Mouse (Mus musculus): ENCODE measurements around the gene Add3. TPM values are rescaled to one million over a fixed set of nuclear protein-coding genes. Genes with fewer than 3 reads are reported as not detected.

The Add3 gene
- polyA plus RNA-seq, 2 experiments: 53.0 to 89.5 TPM

- H3K27me3 ChIP-seq (ENCODE audit: control insufficient read depth, insufficient read depth, low read length): no peaks in the 10 kb centered on the region
- H3K4me2 ChIP-seq (replicated peaks; ENCODE audit: low read depth, low read length, severe bottlenecking): no peak overlapping the region
- no peak for TF ChIP-seq POLR2A (IDR thresholded peaks at IDR 0.05; ENCODE audit: borderline replicate concordance, extremely low read depth, insufficient read depth, insufficient read length)
- 82% methylated on average over 13 of the region's 13 CpGs for WGBS
- peaks cover 5% of the 10 kb centered on the region for H3K4me1 ChIP-seq (ENCODE audit: control insufficient read depth, insufficient read depth, low read length)
- H3K9me3 ChIP-seq (ENCODE audit: control insufficient read depth, low read length): no peaks in the 10 kb centered on the region
- H3K36me3 ChIP-seq (ENCODE audit: control insufficient read depth, insufficient read depth, low read length): no peaks in the 10 kb centered on the region
- DNase-seq (ENCODE audit: low spot score) (no peak), ATAC-seq (ENCODE audit: low FRiP score, low read depth) (no peak)
- H3K4me3 ChIP-seq (replicated peaks; ENCODE audit: low read length): no peak overlapping the region
- no peak overlapping the region for H3K9ac ChIP-seq (ENCODE audit: low read depth, low read length, severe bottlenecking)
- no peak overlapping the region for H3K27ac ChIP-seq (replicated peaks; ENCODE audit: low read depth, low read length)
Observed at GRCm38 (mm10) chr19:53258740-53259506, 118.7 kb downstream of the Add3 start.

DNA sequence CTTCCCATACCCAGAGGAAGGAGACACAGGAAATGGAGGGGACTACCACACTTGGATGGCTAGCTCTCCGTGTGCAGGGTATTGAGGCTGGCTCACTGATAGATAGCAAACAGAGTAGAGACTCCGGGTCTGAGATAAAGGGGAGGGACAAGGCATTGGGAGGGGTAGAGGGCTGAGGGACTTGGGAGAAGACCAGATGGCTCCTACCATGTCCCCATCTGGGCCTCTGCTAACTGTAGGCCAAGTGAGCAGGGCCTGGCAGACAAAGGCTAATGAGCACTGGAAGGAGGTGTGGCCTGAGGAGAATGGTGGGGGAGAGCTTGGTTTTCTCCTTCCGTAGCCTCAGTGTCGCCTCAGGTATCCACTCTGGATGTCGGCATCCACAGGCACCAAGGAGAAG lies 119.3 kb downstream of the Add3 start:
- DNase-seq (ENCODE audit: low spot score): no peak
- Histone ChIP-seq H3K27me3 (ENCODE audit: control insufficient read depth, insufficient read depth, low read length) (no peaks in the 10 kb centered on the region), H3K27ac (replicated peaks; ENCODE audit: low read depth, low read length) (no peak overlapping the region), H3K4me1 (ENCODE audit: control insufficient read depth, insufficient read depth, low read length) (peaks cover 8% of the 10 kb centered on the region), H3K4me3 (replicated peaks; ENCODE audit: low read length) (no peak overlapping the region), H3K9me3 (ENCODE audit: control insufficient read depth, low read length) (no peaks in the 10 kb centered on the region), H3K4me2 (replicated peaks; ENCODE audit: low read depth, low read length, severe bottlenecking) (no peak overlapping the region), H3K36me3 (ENCODE audit: control insufficient read depth, insufficient read depth, low read length) (no peaks in the 10 kb centered on the region), H3K9ac (ENCODE audit: low read depth, low read length, severe bottlenecking) (no peak overlapping the region)
- TF ChIP-seq POLR2A (IDR thresholded peaks at IDR 0.05; ENCODE audit: borderline replicate concordance, extremely low read depth, insufficient read depth, insufficient read length): no peak
- WGBS: 53% methylated on average over 4 of the region's 5 CpGs
- no peak for ATAC-seq (ENCODE audit: low FRiP score, low read depth)

DNA sequence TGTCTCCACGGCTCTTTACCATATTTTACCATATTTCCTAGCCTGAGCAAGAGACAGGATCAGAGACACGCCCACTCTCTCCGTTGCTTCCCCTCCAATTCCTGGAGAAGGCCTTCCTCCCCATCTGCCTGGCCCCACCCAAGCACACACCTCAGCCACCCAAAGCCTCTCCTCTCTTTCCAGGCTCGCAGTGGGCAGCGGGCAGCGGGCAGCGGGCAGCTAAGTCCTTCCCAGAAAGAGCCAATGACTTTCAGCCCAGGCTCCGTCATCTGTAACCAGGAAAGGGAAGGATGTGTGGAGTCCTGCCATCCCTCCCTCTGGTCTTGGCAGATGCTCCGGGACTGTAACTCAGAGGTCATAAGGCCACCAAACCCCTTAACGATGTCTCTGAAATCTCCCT lies 120.0 kb downstream of the Add3 start:
- no peak overlapping the region for H3K4me2 ChIP-seq (replicated peaks; ENCODE audit: low read depth, low read length, severe bottlenecking)
- ATAC-seq (ENCODE audit: low FRiP score, low read depth) (no peak), DNase-seq (ENCODE audit: low spot score) (no peak)
- no peak overlapping the region for H3K27ac ChIP-seq (replicated peaks; ENCODE audit: low read depth, low read length)
- H3K4me1 ChIP-seq (ENCODE audit: control insufficient read depth, insufficient read depth, low read length): peaks cover 8% of the 10 kb centered on the region
- no peak overlapping the region for H3K9ac ChIP-seq (ENCODE audit: low read depth, low read length, severe bottlenecking)
- no peak overlapping the region for H3K4me3 ChIP-seq (replicated peaks; ENCODE audit: low read length)
- H3K9me3 ChIP-seq (ENCODE audit: control insufficient read depth, low read length): no peaks in the 10 kb centered on the region
- H3K27me3 ChIP-seq (ENCODE audit: control insufficient read depth, insufficient read depth, low read length): no peaks in the 10 kb centered on the region
- no peak for TF ChIP-seq POLR2A (IDR thresholded peaks at IDR 0.05; ENCODE audit: borderline replicate concordance, extremely low read depth, insufficient read depth, insufficient read length)
- 70% methylated on average over 10 of the region's 10 CpGs for WGBS
- H3K36me3 ChIP-seq (ENCODE audit: control insufficient read depth, insufficient read depth, low read length): no peaks in the 10 kb centered on the region

DNA sequence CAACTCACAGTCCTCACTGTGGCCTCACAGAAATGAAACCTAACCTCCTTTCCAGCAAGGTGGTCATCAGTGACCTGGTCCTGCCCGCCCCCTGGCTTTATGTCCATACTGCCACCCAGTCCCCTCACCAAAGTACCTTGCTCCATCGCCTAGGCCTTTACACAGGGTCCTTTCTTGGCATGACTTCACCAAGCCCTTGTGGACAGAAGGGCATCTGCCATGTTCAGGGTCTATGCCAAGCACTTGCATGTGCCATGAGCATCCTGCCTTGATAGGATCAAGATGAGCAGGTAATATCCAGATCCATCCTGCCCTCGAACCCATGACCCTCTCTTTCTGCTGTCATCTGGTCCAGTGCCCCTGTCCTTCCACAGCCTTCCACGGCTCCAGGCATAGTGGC lies 120.6 kb downstream of the Add3 start:
- H3K4me3 ChIP-seq (replicated peaks; ENCODE audit: low read length): no peak overlapping the region
- no peak for ATAC-seq (ENCODE audit: low FRiP score, low read depth)

DNA sequence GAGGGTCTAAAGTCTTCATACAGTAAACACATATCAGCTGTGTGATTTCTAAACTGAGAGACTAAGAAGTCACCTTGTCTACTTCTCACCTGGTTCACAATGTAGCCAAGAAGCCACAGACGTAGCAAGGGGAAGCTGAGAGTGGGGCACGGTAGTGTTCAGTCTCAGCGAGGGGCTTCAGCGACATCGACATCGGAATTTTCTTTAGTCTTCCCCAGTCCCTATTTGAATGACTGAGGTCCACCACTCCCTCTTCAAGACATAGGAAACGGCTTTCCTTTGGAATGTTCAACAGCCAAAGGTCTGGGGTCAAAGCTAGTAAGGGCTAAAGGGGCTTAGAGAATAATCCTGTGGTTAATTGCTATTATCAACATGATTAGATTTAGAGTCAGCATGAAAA lies 121.8 kb downstream of the Add3 start:
- no peaks in the 10 kb centered on the region for H3K9me3 ChIP-seq (ENCODE audit: control insufficient read depth, low read length)
- no peaks in the 10 kb centered on the region for H3K27me3 ChIP-seq (ENCODE audit: control insufficient read depth, insufficient read depth, low read length)
- no peak overlapping the region for H3K4me3 ChIP-seq (replicated peaks; ENCODE audit: low read length)
- ATAC-seq (ENCODE audit: low FRiP score, low read depth) (no peak), DNase-seq (ENCODE audit: low spot score) (no peak)
- H3K36me3 ChIP-seq (ENCODE audit: control insufficient read depth, insufficient read depth, low read length): no peaks in the 10 kb centered on the region
- 84% methylated on average over 7 of the region's 7 CpGs for WGBS
- H3K27ac ChIP-seq (replicated peaks; ENCODE audit: low read depth, low read length): no peak overlapping the region
- H3K4me1 ChIP-seq (ENCODE audit: control insufficient read depth, insufficient read depth, low read length): peaks cover 8% of the 10 kb centered on the region
- no peak for TF ChIP-seq POLR2A (IDR thresholded peaks at IDR 0.05; ENCODE audit: borderline replicate concordance, extremely low read depth, insufficient read depth, insufficient read length)
- H3K4me2 ChIP-seq (replicated peaks; ENCODE audit: low read depth, low read length, severe bottlenecking): no peak overlapping the region
- H3K9ac ChIP-seq (ENCODE audit: low read depth, low read length, severe bottlenecking): no peak overlapping the region

More for the DNA sequence above, 120.6 kb downstream of the Add3 start:
- Histone ChIP-seq H3K4me2 (replicated peaks; ENCODE audit: low read depth, low read length, severe bottlenecking) (no peak overlapping the region), H3K4me1 (ENCODE audit: control insufficient read depth, insufficient read depth, low read length) (peaks cover 8% of the 10 kb centered on the region), H3K36me3 (ENCODE audit: control insufficient read depth, insufficient read depth, low read length) (no peaks in the 10 kb centered on the region), H3K27me3 (ENCODE audit: control insufficient read depth, insufficient read depth, low read length) (no peaks in the 10 kb centered on the region), H3K27ac (replicated peaks; ENCODE audit: low read depth, low read length) (no peak overlapping the region), H3K9ac (ENCODE audit: low read depth, low read length, severe bottlenecking) (no peak overlapping the region), H3K9me3 (ENCODE audit: control insufficient read depth, low read length) (no peaks in the 10 kb centered on the region)
- WGBS: 87% methylated on average over 4 of the region's 4 CpGs
- DNase-seq (ENCODE audit: low spot score): no peak
- no peak for TF ChIP-seq POLR2A (IDR thresholded peaks at IDR 0.05; ENCODE audit: borderline replicate concordance, extremely low read depth, insufficient read depth, insufficient read length)
